Mouse (Mus musculus) heart, adult 2 months (tissue): ENCODE data around the gene Ccsap.

ENCODE experiments used
- CTCF ChIP-seq: fragments of 200-600 bp; IDR thresholded peaks from 2 replicates; pipeline ENCODE4 v1.8.1; 2022; ENCODE audit warnings: antibody characterized with exemption, mild to moderate bottlenecking, moderate library complexity
- EP300 ChIP-seq: fragments of 200-500 bp; IDR thresholded peaks from 2 replicates; pipeline ENCODE4 v1.6.1; 2011; ENCODE audit warnings: low read depth, low read length, control low read depth; ENCODE audit not compliant: insufficient read depth
- POLR2A ChIP-seq: fragments of 200-500 bp; IDR thresholded peaks from 2 replicates; pipeline ENCODE4 v1.6.1; 2011; ENCODE audit warnings: mild to moderate bottlenecking, low read depth, low read length, control low read depth; ENCODE audit not compliant: insufficient read depth

- TF ChIP-seq POLR2A (no peak), CTCF (no peak), EP300 (no peak)
These were observed 52.0 kb downstream of the Ccsap start for GRCm38 (mm10) chr8:123807852-123808573.
